Mouse (Mus musculus) embryonic facial prominence, embryonic 11.5 days (tissue): ENCODE measurements around the gene Nit2. TPM values are rescaled to one million over a fixed set of nuclear protein-coding genes. Genes with fewer than 3 reads are reported as not detected.

Experiments used
- ATAC-seq: fragments of 200-750 bp; cut with Nextera tagmentation; replicated peaks from 2 replicates; pipeline ENCODE4 v1.8.0; 2017; ENCODE audit warnings: low read depth; ENCODE audit not compliant: insufficient number of reproducible peaks, low FRiP score, low TSS enrichment
- DNase-seq: peaks from one replicate; pipeline ENCODE4 v3.0.0-alpha.2; 2015; ENCODE audit warnings: low spot score
- H3K27ac ChIP-seq: fragments of 300-500 bp; sonication (generic); replicated peaks from 2 replicates; pipeline ENCODE4 v1.5.1; 2014; ENCODE audit warnings: mild to moderate bottlenecking, low read depth, low read length, control low read depth
- H3K27me3 ChIP-seq: fragments of 300-500 bp; sonication (generic); 2 replicates; pipeline ENCODE4 v1.6.1; 2014; ENCODE audit warnings: mild to moderate bottlenecking, low read length, moderate library complexity, mixed read lengths; ENCODE audit not compliant: control insufficient read depth, insufficient read depth
- H3K36me3 ChIP-seq: fragments of 300-500 bp; sonication (generic); replicated peaks from 2 replicates; pipeline ENCODE4 v1.6.1; 2014; ENCODE audit warnings: low read depth, mild to moderate bottlenecking, low read length, moderate library complexity, mixed read lengths; ENCODE audit not compliant: control insufficient read depth, insufficient read depth
- H3K4me1 ChIP-seq: fragments of 300-500 bp; sonication (generic); 2 replicates; pipeline ENCODE4 v1.6.1; 2014; ENCODE audit warnings: low read length, mixed read lengths; ENCODE audit not compliant: control insufficient read depth, insufficient read depth
- H3K4me2 ChIP-seq: fragments of 300-500 bp; sonication (generic); 2 replicates; pipeline ENCODE4 v1.6.1; 2014; ENCODE audit warnings: low read depth, mild to moderate bottlenecking, control low read depth, low read length, moderate library complexity
- H3K4me3 ChIP-seq: fragments of 300-500 bp; sonication (generic); 2 replicates; pipeline ENCODE4 v1.5.1; 2014; ENCODE audit warnings: low read depth, low read length, control low read depth
- H3K9ac ChIP-seq: fragments of 300-500 bp; sonication (generic); replicated peaks from 2 replicates; pipeline ENCODE4 v1.6.1; 2014; ENCODE audit warnings: mild to moderate bottlenecking, control low read depth, low read length
- H3K9me3 ChIP-seq: fragments of 300-500 bp; sonication (generic); replicated peaks from 2 replicates; pipeline ENCODE4 v1.6.1; 2016; ENCODE audit warnings: mild to moderate bottlenecking, low read length, inconsistent platforms, mixed read lengths; ENCODE audit not compliant: control insufficient read depth
- WGBS: fragments of 180-500 bp; shearing (Covaris S2); extraction: QIAGEN DNeasy Blood & Tissue Kit; methylation state at CpG from one replicate; pipeline ENCODE4 v1.1.7; 2014; 5-methylcytosine and 5-hydroxymethylcytosine counted together
- polyA plus RNA-seq: library from polyadenylated mRNA; unstranded; fragments of >200 nt; fragmentation: Nextera tagmentation; extraction: Ambion mirVana; gene quantifications from 2 replicates; pipeline ENCODE4 v1.2.1, GENCODE M21; 2014

The Nit2 gene
- polyA plus RNA-seq, 1 experiment from 2014 or later: 66.3 TPM

DNA sequence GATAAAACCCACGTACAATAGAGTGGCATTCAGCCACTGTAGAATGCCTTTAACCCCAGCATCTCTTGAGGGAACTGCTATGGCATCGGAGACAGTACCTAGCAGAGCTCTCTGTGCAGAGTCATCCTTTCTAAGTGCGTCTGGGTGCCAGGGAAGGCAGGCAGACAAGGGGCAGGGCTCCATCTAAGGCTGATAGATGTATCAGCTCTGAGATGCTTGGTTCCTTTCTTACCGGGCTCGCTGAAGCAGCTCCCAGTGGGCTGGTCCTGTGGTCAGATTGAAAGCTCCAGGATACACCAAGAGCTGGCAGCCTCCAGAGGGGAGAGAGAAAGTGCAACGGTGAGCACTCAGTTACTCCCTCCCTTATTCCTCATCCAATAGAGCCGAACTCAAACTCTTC is 7.3 kb downstream of the Nit2 start:
- Histone ChIP-seq H3K4me2 (no peak overlapping the region), H3K4me3 (no peak overlapping the region), H3K4me1 (no peaks in the 10 kb centered on the region), H3K27me3 (no peaks in the 10 kb centered on the region), H3K9ac (no peak overlapping the region; the same call in 1 of the 2 replicates), H3K9me3 (no peaks in the 10 kb centered on the region), H3K27ac (no peak overlapping the region), H3K36me3 (peaks cover 3% of the 10 kb centered on the region; the same call in 1 of the 2 replicates)
- 71% methylated on average over 7 of the region's 7 CpGs for WGBS
- ATAC-seq: no peak
- no peak for DNase-seq

DNA sequence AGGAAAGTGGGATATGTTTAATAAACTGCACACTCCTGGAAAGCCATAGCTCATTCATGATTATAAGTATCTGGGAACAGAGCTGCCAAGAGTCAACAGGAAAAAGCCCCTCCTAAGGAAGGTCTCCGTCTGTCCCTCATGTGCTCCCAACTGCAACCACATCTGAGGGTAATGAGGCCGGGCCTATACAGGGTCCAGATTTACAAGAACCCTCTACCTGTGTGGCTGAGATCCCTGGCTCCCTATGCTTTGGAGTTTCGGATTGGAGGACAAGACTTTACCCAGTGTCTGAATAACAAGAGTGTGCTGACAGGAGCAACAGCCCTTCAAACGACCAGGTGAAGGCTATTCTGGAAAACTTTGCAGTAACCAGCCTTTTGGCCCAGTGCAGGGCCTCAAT is 9.4 kb downstream of the Nit2 start:
- Histone ChIP-seq H3K27me3 (no peaks in the 10 kb centered on the region), H3K27ac (no peak overlapping the region), H3K4me1 (no peaks in the 10 kb centered on the region), H3K9me3 (no peaks in the 10 kb centered on the region), H3K36me3 (peaks cover 3% of the 10 kb centered on the region; the same call in 1 of the 2 replicates), H3K9ac (no peak overlapping the region), H3K4me3 (no peak overlapping the region), H3K4me2 (no peak overlapping the region)
- WGBS: 69% methylated on average over 4 of the region's 4 CpGs
- DNase-seq (no peak), ATAC-seq (no peak)

DNA sequence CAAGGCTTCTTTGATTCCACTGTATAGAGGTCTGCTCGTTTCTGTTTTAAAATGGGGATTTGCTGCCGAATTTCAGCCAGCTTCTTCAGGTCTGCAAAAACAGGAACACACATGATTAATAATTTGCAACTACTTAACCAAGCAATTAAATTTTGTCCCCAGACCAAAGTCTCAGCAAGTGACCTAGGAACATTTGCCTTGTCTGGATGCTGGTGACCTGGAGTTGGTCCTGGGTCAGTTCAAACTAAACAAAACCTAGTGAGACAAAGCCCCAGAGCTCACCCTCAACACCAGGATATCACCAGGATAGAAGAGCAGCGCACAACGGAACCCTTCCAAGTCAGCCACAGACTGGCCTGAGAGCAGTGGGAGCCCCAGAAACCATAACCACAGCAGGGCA is 10.1 kb downstream of the Nit2 start:
- Histone ChIP-seq H3K36me3 (peaks cover 3% of the 10 kb centered on the region; the same call in 1 of the 2 replicates), H3K4me1 (no peaks in the 10 kb centered on the region), H3K27ac (no peak overlapping the region), H3K27me3 (no peaks in the 10 kb centered on the region), H3K9ac (no peak overlapping the region), H3K9me3 (no peaks in the 10 kb centered on the region), H3K4me2 (no peak overlapping the region), H3K4me3 (no peak overlapping the region)
- 89% methylated on average over 4 of the region's 4 CpGs for WGBS
- no peak for DNase-seq
- no peak for ATAC-seq

DNA sequence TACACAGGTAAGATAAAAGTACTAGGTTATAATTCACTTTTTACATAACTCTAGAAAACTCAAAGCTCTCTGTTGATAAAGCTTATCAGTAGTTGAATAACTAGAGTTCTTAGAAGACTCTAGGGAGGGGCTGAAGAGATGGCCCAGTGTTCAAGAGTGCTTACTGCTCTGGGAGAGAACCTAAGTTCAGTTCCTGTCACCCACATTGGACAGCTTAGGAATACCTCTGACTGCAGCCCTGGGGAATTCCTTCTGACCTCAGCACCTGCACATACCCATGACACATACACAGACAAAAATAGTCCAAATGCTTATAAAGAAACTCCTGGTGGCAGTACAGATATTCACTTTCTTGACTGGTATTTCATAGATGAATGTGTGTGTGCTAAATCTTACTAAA is 11.2 kb downstream of the Nit2 start:
- no peak overlapping the region for H3K9ac ChIP-seq
- DNase-seq: no peak

DNA sequence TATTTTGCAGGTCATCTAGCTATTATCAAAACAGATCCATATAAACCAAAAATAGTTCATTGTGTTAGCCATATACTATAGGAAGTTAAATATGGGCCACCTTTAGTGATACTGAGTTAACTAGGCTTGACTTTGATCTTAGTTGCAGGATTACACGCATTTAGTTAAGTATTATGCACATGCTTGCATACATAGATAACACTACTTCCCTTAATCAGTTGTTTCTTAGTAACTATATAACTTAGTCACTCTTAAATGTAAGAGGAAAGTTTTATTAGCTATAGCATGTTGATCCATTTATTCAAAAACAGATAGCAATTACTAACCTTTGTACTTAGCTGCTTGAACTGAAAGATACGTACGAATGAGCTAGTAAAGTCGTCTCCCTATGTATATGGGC is 15.7 kb downstream of the Nit2 start:
- Histone ChIP-seq H3K27ac (no peak overlapping the region), H3K4me2 (no peak overlapping the region), H3K9me3 (no peaks in the 10 kb centered on the region), H3K4me3 (no peak overlapping the region), H3K9ac (no peak overlapping the region), H3K36me3 (no peaks in the 10 kb centered on the region), H3K4me1 (no peaks in the 10 kb centered on the region), H3K27me3 (no peaks in the 10 kb centered on the region)
- no peak for ATAC-seq
- 94% methylated on average over 4 of the region's 4 CpGs for WGBS
- DNase-seq: no peak

More for the DNA sequence above, 11.2 kb downstream of the Nit2 start:
- ATAC-seq: no peak
- H3K4me1 ChIP-seq: no peaks in the 10 kb centered on the region
- H3K4me3 ChIP-seq: no peak overlapping the region
- peaks cover 3% of the 10 kb centered on the region; the same call in 1 of the 2 replicates for H3K36me3 ChIP-seq
- H3K27ac ChIP-seq: no peak overlapping the region
- no peaks in the 10 kb centered on the region for H3K9me3 ChIP-seq
- H3K4me2 ChIP-seq: no peak overlapping the region
- H3K27me3 ChIP-seq: no peaks in the 10 kb centered on the region

- WGBS: 96% methylated on average over 5 of the region's 5 CpGs
- Histone ChIP-seq H3K27me3 (no peaks in the 10 kb centered on the region), H3K9ac (no peak overlapping the region), H3K27ac (no peak overlapping the region), H3K4me1 (no peaks in the 10 kb centered on the region), H3K4me2 (no peak overlapping the region), H3K9me3 (no peaks in the 10 kb centered on the region), H3K4me3 (no peak overlapping the region), H3K36me3 (no peaks in the 10 kb centered on the region; the same call in 1 of the 2 replicates)
- ATAC-seq: no peak
- no peak for DNase-seq
Measured at GRCm38 (mm10) chr16:57144741-57145140, 22.4 kb downstream of the Nit2 start.

DNA sequence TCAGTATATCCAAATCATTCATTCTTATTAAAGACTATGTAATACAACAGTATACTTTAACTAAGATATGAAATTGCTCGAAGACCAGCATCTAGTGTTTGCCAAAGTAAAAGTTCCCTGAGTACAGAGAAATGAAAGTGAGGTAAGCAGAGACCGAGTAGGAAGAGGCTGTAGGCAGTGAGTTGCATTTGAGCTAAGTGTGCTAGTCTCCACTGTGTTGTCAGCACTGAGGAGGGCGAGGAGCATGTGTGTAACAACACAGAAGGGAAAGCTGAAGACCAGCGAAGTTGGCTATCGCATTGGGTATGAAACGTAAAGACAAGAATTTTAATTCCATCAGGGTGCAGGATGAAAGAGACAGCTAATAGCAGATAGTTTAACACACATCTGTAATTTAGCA is 33.5 kb downstream of the Nit2 start:
- Histone ChIP-seq H3K9me3 (no peaks in the 10 kb centered on the region), H3K27ac (no peak overlapping the region), H3K27me3 (no peaks in the 10 kb centered on the region), H3K9ac (no peak overlapping the region), H3K4me1 (no peaks in the 10 kb centered on the region), H3K36me3 (no peaks in the 10 kb centered on the region; the same call in 1 of the 2 replicates), H3K4me2 (no peak overlapping the region), H3K4me3 (no peak overlapping the region)
- DNase-seq: no peak
- WGBS: 89% methylated on average over 6 of the region's 6 CpGs
- no peak for ATAC-seq

- Histone ChIP-seq H3K36me3 (no peaks in the 10 kb centered on the region; the same call in 1 of the 2 replicates), H3K9me3 (no peaks in the 10 kb centered on the region), H3K27me3 (no peaks in the 10 kb centered on the region), H3K4me1 (no peaks in the 10 kb centered on the region), H3K27ac (no peak overlapping the region), H3K9ac (no peak overlapping the region), H3K4me2 (no peak overlapping the region), H3K4me3 (no peak overlapping the region)
- WGBS: 95% methylated on average over 1 of the region's 1 CpGs
- ATAC-seq: no peak
- DNase-seq: no peak
Measured at GRCm38 (mm10) chr16:57132326-57132725, 34.8 kb downstream of the Nit2 start.
